Comparison of ENCODE assay signal across 9 mouse cellular contexts in genomic region chr4:59238641-59239311, GRCm38 (mm10). TPM values are rescaled to one million over a fixed set of nuclear protein-coding genes. Genes with fewer than 3 reads are reported as not detected.
DNase-seq lines count a peak whose midpoint lies in the region; ATAC-seq lines count a peak whose summit lies in the region.
"Had no signal": no experiment of that assay in that cellular context is flagged by ENCODE, and none has a peak within 500 bp of the region (broad histone marks: within the 10 kb centered on the region; RNA-seq: fewer than 3 reads in every experiment).

No protein-coding gene starts in this region.

- H3K27me3 ChIP-seq in liver, embryonic 16.5 days (ENCODE audit: control insufficient read depth, insufficient read depth, low read depth, low read length): no peaks in the 10 kb centered on the region
- H3K27me3 ChIP-seq in stomach, embryonic 16.5 days (ENCODE audit: control insufficient read depth, insufficient read depth, low read length): no peaks in the 10 kb centered on the region
- H3K27me3 ChIP-seq in forebrain, embryonic 15.5 days: no peaks in the 10 kb centered on the region

- H3K9ac ChIP-seq in liver, embryonic 16.5 days (ENCODE audit: low read depth, low read length): no peak overlapping the region
- H3K9ac ChIP-seq in stomach, embryonic 16.5 days (ENCODE audit: low read length): no peak overlapping the region
- H3K9ac ChIP-seq in forebrain, embryonic 15.5 days (replicated peaks): no peak overlapping the region

- H3K9me3 ChIP-seq in liver, embryonic 16.5 days (replicated peaks; ENCODE audit: control insufficient read depth, low read length): no peaks in the 10 kb centered on the region
- H3K9me3 ChIP-seq in stomach, embryonic 16.5 days (replicated peaks; ENCODE audit: control insufficient read depth, low read length): no peaks in the 10 kb centered on the region
- H3K9me3 ChIP-seq in forebrain, embryonic 15.5 days: no peaks in the 10 kb centered on the region

- 39% methylated on average over 9 of the region's 9 CpGs for WGBS in liver, embryonic 16.5 days (ENCODE audit: insufficient replicate concordance)
- WGBS in stomach, embryonic 16.5 days: 60% methylated on average over 9 of the region's 9 CpGs
- 80% methylated on average over 9 of the region's 9 CpGs for WGBS in forebrain, embryonic 15.5 days

- H3K27ac ChIP-seq in liver, embryonic 16.5 days (ENCODE audit: low read length): peak overlapping the region; percentile 30; the same call in 1 of the 2 replicates
- H3K27ac ChIP-seq in stomach, embryonic 16.5 days (ENCODE audit: low read length): peak overlapping the region; percentile 59; the same call in 1 of the 2 replicates
- no peak overlapping the region for H3K27ac ChIP-seq in forebrain, embryonic 15.5 days (replicated peaks)
- H3K27ac ChIP-seq: left cerebral cortex, adult 2 months had no signal

- no peak overlapping the region for H3K4me2 ChIP-seq in liver, embryonic 16.5 days (ENCODE audit: low read depth, low read length)
- no peak overlapping the region for H3K4me2 ChIP-seq in stomach, embryonic 16.5 days (ENCODE audit: low read depth, low read length)
- H3K4me2 ChIP-seq in forebrain, embryonic 15.5 days (replicated peaks): no peak overlapping the region

- DNase-seq in adrenal gland, postnatal 36 days: peak; percentile 9 to 28
- DNase-seq in adrenal gland, postnatal 4 days (ENCODE audit: low spot score in 2 of 2): no peak
- DNase-seq in right cerebral cortex, postnatal 36 days (ENCODE audit: low spot score in 2 of 2): peak; percentile 5 to 21
- no peak for DNase-seq in right cerebral cortex, postnatal 4 days
- DNase-seq in T-cell, adult 2 months (ENCODE audit: low spot score): no peak

- H3K36me3 ChIP-seq in liver, embryonic 16.5 days (ENCODE audit: control insufficient read depth, insufficient read depth): no peaks in the 10 kb centered on the region
- H3K36me3 ChIP-seq in stomach, embryonic 16.5 days (ENCODE audit: control insufficient read depth, insufficient read depth, low read length): no peaks in the 10 kb centered on the region
- no peaks in the 10 kb centered on the region for H3K36me3 ChIP-seq in forebrain, embryonic 15.5 days

- ATAC-seq in liver, embryonic 16.5 days (ENCODE audit: low read depth): peak; percentile 33; the same call in 1 of the 2 replicates
- ATAC-seq in stomach, embryonic 16.5 days (ENCODE audit: insufficient read depth, low FRiP score): no peak
- ATAC-seq in forebrain, embryonic 15.5 days (replicated peaks): no peak

- no peak overlapping the region for H3K4me3 ChIP-seq in liver, embryonic 16.5 days (ENCODE audit: low read depth, low read length)
- H3K4me3 ChIP-seq in stomach, embryonic 16.5 days (replicated peaks; ENCODE audit: low read length): no peak overlapping the region
- H3K4me3 ChIP-seq in forebrain, embryonic 15.5 days: no peak overlapping the region
- H3K4me3 ChIP-seq: left cerebral cortex, adult 2 months had no signal

- H3K4me1 ChIP-seq in liver, embryonic 16.5 days (ENCODE audit: control insufficient read depth, low read depth, low read length): peaks cover 33% of the 10 kb centered on the region
- H3K4me1 ChIP-seq in stomach, embryonic 16.5 days (ENCODE audit: control insufficient read depth, insufficient read depth, low read length): no peaks in the 10 kb centered on the region
- H3K4me1 ChIP-seq in forebrain, embryonic 15.5 days: no peaks in the 10 kb centered on the region

RNA-seq across cellular contexts. Expression of gene Ugcg, which starts 49.7 kb away (rescaled TPM):
- 10 to 100 TPM; 40.2 to 46.3 TPM for total RNA-seq in adrenal gland, postnatal 36 days (2021)
- total RNA-seq in adrenal gland, postnatal 4 days (2021): 10 to 100 TPM; 56.0 to 67.6 TPM
- polyA plus RNA-seq in liver, embryonic 16.5 days (2015; fragmentation: Nextera tagmentation; extraction: Ambion mirVana): 4.6 and 4.8 TPM in 2 replicates
- 8.9 and 9.7 TPM in 2 replicates for polyA plus RNA-seq in stomach, embryonic 16.5 days (2015; fragmentation: Nextera tagmentation; extraction: Ambion mirVana)
- polyA plus RNA-seq in forebrain, embryonic 15.5 days (2015; fragmentation: Nextera tagmentation; extraction: Ambion mirVana): 14.2 and 15.7 TPM in 2 replicates

Comparison
In these comparisons a context has a peak if more than half of its experiments do, and no peak if none do; other contexts are left out.
1. DNase-seq: peak in adrenal gland, postnatal 36 days (2 of 2) and right cerebral cortex, postnatal 36 days (2 of 2); none in adrenal gland, postnatal 4 days (0 of 2), right cerebral cortex, postnatal 4 days (single experiment) and T-cell, adult 2 months (single experiment).